Mouse (Mus musculus) layer of hippocampus, postnatal 14 days (tissue): ENCODE measurements at regions not wholly inside any gene's neighbourhood (a gene's known extent, or its start where the extent isn't known, plus 50 kb on each side); places are given as distances from the start of the nearest gene placed in this dataset.

ENCODE experiments used
- DNase-seq, 2 experiments: peaks; one replicate each; pipeline ENCODE4 v3.0.0; 2021 to 2022; ENCODE audit warnings: low spot score in 2 of 2, mixed read lengths in 1 of 2

- no peak for DNase-seq
Observed at GRCm38 (mm10) chr1:193705205-193705604, 335.1 kb upstream of the Camk1g start.

- peak; percentile 57 to 59 for DNase-seq
Observed at GRCm38 (mm10) chr1:193702707-193703419, 332.8 kb upstream of the Camk1g start.

GRCm38 (mm10) chr1:193700217-193700616 is 330.1 kb upstream of the Camk1g start:
- no peak for DNase-seq

DNA sequence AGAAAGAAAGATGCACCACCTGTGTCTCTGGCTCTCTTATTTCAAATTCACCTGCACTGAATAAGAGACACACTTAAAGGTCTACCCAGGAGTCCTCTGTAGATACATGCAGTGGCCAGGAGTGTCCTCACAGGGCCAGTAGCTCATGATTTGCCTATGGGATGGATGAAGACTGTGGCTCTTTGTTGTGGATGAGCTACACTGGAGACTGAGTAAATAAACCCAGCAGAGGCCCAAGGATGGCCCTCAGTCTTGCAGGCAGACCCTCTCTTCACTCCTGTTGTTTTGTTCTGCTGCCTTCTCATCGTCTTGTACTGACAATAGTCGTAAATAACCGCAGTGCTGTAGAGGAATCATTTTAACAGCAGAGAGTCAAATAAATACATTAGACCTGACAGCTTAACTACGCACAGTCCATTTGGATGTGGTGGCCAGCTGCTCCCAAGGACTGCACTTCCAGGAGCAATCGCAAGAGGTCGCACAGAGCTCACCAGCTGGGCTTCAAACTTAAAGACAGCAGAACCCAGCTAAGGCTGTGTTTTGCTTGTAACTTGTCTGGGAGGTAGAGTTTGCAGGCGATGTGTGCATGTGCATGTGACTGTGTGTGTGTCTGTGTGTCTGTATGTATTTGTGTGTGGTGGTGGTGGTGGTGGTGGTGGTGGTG is 328.6 kb upstream of the Camk1g start:
- peak; percentile 76 to 80 for DNase-seq

GRCm38 (mm10) chr1:193697857-193698256 is 327.8 kb upstream of the Camk1g start:
- DNase-seq = no peak

DNA sequence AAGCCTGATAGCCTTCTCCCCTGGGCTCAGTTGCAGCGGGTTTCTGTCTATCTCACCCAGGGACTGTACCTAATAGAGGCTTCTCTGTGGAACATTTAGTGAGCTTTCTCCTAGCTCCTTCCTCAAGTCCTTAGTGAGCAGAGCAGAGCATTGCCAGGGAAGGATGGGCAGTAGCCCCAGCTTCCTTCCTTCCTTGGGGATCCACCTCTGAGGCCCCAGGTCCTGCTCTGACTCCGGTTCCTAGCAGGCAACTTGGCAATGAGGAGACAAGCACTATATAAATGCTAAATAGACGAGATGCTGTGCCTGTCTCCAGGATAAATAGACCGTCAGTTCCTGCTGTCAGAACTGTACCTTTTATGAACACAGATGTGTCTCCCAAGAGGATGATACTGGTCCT is 326.9 kb upstream of the Camk1g start:
- no peak for DNase-seq

GRCm38 (mm10) chr1:193692991-193693390 is 322.9 kb upstream of the Camk1g start:
- peak in 1 of 2 experiments; percentile 25 for DNase-seq

DNA sequence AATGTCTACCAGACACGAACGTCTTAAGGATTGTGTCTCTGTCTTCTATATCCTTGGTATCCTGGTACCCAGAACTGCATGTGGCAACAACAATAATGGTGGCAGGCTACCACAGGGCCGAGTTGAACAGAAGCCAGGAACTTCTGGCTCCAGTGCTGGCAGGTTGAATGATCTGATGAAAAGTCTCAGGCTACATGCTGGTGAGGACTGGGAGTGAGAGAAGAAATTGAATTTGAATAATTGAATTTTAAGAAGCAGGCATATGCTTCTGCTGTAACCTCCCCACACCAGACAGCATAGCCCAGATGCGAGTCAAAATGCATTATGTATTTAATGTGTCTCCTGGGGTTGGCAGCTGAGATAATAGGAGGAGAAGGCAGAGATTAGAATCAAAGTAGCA is 319.5 kb upstream of the Camk1g start:
- DNase-seq = no peak

DNA sequence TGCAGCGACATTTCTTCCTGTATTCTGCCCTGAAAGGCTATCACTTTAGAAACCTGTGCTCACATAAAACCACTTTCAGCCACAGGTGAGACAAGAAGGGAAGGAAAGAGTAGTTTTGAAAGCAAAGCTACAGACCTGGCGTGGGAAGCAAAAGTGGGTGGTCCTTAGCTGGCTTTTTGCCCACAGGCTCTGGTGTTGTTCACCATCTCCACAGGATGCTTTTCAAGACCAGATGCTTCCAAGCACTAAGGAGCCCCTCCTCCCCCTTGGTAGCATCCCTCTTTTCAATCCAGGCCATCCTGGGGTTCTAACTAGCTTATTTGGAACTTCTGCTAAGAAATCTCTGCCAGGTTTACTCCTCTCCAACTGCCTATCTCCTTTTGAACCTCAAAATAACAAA is 312.8 kb upstream of the Camk1g start:
- no peak for DNase-seq

DNA sequence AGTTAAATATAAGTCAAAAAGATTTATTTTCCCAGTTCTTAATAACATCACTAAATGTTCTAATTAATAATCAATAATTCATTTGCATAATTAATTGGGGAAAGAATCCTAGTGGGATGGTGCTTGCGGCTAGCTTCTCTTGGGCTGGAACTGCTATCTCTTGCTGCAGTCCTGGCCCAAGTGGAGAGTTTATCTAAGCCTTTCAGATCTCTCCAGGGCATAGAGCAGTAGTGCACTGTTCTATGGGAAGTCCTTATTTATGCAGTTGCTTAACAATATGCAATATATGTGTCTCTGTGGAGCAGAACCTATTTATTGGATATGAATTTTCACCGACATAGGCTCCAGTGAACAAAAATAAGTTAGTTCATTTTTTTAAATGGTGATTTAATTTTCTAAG is 308.4 kb upstream of the Camk1g start:
- DNase-seq = no peak

DNA sequence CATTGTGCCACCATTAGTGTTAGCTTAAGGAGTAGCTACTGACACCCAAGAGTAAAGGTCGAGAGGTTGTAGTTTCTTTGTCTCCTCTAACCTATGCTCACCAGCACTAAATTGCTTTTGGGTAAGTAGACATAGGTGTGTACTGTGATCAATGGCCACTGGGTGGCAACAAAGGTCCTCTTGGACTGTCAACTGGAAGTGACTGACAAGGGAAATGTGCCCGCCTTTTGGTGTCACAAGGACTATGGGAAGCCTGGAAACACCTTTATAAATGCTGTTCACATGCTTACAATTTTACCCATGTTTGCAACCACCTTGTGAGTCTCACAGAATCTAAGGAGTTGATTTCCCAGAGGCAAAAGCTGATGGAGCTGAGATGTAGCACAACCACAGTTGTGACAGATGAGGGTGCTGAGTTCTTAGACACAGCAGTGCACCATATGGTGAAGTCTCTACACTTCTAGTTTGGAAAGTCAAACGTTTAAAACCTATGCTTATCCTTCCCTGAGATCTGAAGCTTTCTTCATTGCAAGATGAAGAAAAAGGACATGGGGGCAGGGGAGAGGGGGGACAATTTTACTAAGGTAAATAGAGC is 303.2 kb upstream of the Camk1g start:
- DNase-seq = peak; percentile 45 to 74

- DNase-seq = peak in 1 of 2 experiments; percentile 32
Observed at GRCm38 (mm10) chr1:193672681-193673080, 302.6 kb upstream of the Camk1g start.

- peak; percentile 21 to 59 for DNase-seq
Observed at GRCm38 (mm10) chr1:193671816-193672254, 301.7 kb upstream of the Camk1g start.

DNA sequence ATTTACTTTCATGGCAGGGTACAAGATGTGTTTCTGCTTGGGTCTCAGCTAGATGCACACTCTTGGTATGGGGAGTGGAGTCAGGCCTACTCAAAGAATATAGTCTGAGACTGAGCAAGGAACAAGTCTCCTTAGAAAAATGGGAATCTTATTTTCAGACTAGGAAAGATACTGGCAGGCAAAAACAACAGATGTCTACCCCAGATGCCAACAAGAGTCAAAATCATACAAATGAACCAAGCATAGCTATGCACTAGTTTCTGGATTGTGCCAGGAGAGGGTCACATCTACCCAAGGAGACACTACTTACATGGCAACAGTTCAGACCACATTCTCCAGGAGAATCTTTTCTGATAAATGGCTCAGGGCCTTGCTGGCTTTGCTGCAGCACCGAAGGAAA is 300.9 kb upstream of the Camk1g start:
- peak; percentile 13 to 32 for DNase-seq

DNA sequence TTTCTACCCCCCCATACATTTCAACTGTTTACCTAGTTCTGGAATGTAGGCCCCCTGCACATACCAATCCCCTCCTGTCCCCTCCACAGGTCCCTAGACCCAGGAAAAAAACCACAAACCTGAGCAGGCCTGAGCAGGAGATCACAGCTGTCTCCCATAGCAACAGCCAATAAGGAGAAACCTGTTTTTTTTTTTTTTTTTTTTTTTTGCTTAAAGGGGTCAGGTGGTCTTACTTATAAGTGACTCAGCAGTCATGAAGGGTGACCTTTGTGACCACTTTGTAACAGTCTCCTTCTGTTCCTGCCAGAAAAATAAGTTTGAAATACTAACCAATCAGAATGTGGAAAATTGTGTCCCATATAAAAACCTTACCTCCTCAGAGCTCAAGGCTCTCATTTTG is 299.9 kb upstream of the Camk1g start:
- DNase-seq = no peak

- DNase-seq = no peak
Observed at GRCm38 (mm10) chr1:193668841-193669240, 298.7 kb upstream of the Camk1g start.

GRCm38 (mm10) chr1:193665854-193666253 is 295.8 kb upstream of the Camk1g start:
- no peak for DNase-seq

DNA sequence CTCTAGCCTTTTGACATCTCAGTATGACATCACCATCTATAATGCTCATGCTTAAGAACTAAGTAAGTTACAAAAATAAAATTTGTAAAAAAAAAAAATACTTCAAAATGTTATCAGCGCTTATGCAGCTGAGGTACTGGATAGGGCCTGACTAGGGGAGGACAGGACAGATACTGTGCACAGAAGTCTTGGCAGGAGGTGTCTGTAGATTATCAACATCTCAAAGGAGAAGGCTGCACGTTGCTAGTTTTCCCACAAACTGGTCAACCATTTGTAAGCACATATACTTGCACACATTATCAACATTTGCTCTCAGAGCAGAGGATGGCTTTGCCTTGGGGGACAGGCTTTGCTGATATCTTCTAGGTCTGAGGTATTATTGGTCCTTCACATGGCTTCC is 294.5 kb upstream of the Camk1g start:
- DNase-seq = no peak

- DNase-seq = no peak
Observed at GRCm38 (mm10) chr1:193663587-193663986, 293.5 kb upstream of the Camk1g start.

GRCm38 (mm10) chr1:193662166-193662890 is 292.2 kb upstream of the Camk1g start:
- DNase-seq = no peak

DNA sequence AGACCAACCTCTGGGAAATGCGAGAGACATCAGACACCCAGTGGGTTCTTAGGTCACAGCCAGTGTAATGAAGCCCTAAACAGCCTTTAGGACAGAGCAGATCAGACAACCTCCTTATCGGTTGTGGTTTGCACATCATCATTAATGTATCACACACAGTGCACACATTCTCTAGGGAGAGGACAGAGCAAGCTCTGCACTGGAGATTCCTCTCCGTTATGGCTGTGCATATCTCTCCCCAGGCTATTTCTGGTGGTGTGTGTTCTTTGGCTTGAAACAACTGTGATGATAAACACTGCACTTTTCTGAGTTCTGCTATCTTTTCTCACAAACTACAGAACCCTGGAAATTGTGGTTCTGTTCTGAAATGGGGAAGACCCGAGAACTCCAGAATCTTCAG is 291.3 kb upstream of the Camk1g start:
- no peak for DNase-seq
